Mouse (Mus musculus) gastrocnemius, postnatal 4 days (tissue): Measurements from ENCODE around the gene Mixl1. TPM values are rescaled to one million over a fixed set of nuclear protein-coding genes. Genes with fewer than 3 reads are reported as not detected.

Source experiments
- DNase-seq, 2 experiments: peaks; one replicate each; pipeline ENCODE4 v3.0.0; 2021 to 2022; ENCODE audit warnings: low spot score in 2 of 2, mixed read lengths in 2 of 2
- long read RNA-seq, 2 experiments: library from polyadenylated mRNA; stranded (forward); transcript quantifications; one replicate each; pipeline ENCODE4 v2.0.0; 2021
- total RNA-seq, 2 experiments: library from RNA; stranded (reverse); gene quantifications; 2 replicates each; pipeline ENCODE4 v1.2.3; 2021

Gene Mixl1
- not detected for total RNA-seq
- long read RNA-seq, experiment 1 = 0 reads
- long read RNA-seq, experiment 2 = 0 reads

DNA sequence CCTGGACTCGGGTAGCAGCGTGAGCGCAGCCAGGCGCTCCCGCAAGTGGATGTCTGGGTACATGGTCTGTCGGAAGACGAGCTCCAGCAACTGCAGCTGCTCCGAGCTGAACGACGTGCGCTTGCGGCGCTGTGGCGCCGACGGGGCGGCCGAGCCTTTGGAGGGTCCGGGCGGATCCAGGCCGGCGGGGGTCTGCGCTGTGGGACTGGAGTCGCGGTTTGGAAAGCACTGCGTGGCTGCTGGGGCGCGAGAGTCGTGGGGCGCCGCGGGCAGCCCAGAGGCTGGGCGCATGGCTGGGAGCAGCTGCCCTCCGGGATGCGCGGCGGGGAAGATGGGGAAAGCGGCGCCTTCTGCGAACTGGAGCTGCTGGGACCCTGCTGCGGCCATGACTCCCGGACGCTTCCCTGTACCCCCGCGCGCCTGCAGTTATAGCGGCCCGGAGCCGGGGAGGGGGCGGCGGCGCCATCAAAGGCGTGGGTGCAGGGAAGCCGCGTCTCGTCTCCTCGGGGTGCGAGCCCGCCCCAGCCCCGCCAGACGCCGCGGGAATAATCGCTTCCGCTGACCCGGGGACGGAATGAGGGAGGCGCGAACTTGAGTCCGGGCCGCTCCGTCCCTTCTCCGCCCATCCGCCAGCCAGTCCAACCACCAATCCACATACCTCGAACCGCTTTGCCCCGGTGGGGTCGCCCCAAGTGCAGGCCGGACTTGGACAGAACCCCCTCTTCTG is at the start of gene Mixl1:
TSS of gene Mixl1 (minus strand) at position 409 of the 727 bp plus-strand sequence.
- peak; percentile 19 to 29 for DNase-seq

DNA sequence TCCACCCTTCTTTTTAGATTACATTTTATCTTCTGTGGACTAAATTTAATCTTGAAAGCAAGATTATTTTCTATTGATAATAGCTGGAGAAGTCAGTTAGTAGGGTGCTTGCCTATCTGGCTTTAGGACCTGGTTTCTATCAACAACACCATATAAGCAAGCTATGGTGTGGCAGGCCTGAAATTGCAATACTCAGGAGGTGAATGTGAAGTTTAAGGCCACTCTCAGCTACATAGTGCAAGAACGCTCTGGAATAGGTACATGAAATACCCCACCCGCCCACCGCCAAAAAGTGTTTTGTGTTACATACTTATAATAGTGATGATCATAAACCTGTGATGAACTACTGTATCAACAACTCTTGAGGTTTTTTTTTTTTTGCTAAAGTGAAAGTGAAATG is 32.4 kb upstream of the Mixl1 start:
- DNase-seq = no peak

DNA sequence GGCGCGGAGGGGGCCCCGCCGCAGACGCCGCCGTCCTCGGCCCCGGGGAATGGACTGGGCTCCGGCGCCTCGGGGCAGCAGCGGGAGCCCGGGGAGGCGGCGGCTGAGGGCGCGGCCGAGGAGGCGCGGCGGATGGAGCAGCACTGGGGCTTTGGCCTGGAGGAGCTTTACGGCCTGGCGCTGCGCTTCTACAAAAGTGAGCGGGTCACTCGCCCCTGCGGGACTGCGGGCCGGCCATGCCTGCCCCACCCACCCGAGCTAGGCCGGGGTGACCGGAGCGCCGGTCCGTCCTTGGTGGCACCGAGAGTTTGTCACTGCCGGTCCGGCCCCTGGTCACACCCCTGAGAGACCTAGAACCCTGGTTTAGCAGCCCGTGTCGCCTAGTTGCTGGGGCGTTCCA is 29.3 kb upstream of the Mixl1 start:
- peak in 1 of 2 experiments; percentile 64 for DNase-seq

DNA sequence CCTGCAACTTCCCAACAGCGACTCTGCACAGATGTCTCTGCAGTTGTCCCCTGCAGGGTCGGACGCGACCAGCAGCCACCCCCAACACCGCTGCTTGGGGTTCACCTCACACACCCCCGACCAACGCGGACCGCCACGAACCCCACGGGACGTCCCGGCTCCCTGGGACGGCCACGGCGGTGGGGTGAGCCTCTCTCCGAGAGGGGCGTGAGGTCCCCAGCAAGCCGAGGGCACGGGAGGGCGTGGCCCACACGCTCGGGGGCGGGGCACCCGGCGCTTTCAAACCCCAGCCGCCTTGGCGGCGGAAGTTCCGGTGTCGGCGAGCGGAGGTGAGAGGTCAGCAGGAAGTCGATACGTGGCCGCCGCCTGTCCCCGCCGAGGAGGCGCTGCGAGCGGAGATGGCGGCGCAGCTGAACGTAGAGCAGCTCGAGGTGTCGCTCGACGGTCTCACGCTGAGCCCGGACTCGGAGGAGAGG is 28.9 kb upstream of the Mixl1 start, which contains the start of gene Acbd3:
TSS of gene Acbd3 (plus strand) at position 340 of the 476 bp plus-strand sequence.
- peak; percentile 85 to 92 for DNase-seq

DNA sequence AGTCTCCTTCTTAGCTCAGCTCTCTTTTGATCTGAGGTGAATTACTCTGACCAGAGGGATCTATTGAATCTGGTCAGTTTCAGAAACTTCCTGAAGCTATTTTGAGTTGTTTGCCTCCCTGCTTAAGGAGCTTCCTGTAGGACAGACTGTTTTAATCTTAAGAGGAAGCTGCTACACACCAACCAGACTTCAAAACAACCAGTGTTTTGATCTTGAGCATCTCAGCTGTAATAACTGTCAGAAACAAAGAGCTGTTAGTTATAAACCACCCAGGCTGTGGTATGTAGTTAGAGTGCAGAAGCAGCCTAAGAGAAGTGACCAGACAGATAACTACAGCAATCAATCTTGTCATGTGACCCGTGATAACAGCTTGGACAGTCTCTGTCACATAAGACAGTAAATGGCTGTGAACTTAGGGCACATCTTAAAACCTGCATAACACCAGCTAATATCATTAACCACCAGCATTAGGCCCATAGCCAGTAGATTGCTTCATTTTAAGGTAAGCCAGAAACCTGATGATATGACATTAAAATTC is 26.9 kb upstream of the Mixl1 start:
- no peak for DNase-seq

DNA sequence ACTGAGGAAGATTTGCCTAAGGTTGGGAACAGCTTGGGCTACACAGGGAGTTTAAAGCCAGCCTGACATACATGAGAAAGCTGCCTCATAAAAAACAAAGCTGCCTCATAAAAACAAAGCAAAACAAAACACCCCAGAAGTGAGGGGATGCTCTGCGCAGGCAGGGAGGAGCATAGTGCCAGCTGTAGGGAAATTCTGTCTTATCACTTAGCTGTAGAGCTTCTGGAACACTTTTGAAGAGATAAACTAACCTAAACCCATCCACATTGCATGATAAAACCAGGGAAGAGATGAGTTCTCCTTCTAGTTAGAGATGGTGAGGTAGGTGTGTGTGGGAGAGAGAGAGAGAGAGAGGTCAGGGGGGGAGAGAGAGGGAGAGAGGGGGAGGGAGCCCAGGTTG is 25.8 kb upstream of the Mixl1 start:
- no peak for DNase-seq

DNA sequence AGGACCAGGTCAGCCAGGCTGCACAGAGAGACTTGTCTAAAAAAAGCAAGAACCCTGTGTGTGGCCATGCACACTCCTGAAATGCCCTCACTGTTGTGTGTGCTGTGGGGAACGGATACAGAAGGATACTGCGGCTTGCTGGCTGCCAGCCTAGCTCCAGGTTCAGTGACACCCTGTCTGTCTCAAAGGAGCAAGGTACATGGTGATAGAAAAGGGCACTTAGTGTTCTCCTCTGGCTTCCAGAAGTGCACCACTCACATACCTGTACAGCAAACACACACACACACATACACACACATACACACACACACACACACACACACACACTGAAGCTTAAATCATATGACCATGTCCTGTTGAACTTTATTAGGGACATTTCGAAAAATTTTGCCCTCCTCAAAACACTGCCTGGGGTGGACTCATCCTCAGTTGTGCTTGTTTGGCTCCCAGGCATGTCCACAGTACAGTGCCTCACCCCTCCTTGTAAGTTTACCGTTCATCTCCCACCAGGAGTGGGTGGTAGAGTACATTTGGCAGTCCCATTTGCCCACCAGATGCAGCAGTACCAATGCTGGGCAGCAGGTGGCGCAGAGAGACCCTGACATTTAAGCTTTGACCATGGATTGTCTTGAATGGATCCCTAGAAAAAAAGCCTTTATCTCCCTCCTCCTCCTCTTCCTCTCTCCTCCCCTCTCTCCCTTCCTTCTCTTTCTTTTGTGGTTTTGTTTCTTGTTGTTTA is 23.3 kb upstream of the Mixl1 start:
- peak; percentile 74 to 79 for DNase-seq

DNA sequence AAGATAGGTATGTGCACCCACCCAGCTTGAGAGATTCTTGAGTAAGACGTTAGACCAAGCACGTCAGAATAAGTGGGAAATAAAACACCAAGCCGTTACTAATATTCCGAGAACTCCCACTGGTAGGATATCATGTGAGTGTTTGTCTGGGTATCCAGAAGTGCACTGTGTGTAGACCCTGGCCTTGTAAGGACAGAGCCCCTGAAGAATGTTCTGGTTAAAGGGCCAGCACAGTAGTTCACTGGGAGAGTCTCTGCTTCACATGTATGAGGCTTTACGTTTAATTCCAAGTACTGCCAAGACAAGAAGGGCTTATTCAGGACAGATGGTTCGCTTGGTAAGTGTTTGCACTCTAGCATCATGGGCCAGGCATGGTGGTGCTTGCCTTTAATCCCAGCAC is 22.6 kb upstream of the Mixl1 start:
- DNase-seq = no peak

DNA sequence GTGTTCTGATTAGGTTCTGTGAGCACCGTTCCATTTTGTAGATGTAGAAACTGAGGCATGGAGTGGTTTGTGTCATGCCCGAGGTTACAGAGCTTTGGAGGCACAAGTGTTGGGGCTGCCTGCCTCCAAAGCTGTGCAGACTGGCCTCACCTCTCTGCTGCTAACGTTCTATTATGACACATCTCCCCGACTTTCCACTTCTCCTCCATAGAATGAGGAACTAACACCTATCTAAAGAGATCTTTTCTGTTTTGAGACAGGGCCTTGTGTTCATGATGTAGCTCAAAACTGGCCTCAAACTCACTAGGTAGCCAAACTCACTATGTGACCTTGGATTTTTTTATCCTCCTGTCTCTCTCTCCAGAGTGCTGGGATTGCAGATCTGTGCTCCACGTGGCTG is 21.9 kb upstream of the Mixl1 start:
- no peak for DNase-seq

DNA sequence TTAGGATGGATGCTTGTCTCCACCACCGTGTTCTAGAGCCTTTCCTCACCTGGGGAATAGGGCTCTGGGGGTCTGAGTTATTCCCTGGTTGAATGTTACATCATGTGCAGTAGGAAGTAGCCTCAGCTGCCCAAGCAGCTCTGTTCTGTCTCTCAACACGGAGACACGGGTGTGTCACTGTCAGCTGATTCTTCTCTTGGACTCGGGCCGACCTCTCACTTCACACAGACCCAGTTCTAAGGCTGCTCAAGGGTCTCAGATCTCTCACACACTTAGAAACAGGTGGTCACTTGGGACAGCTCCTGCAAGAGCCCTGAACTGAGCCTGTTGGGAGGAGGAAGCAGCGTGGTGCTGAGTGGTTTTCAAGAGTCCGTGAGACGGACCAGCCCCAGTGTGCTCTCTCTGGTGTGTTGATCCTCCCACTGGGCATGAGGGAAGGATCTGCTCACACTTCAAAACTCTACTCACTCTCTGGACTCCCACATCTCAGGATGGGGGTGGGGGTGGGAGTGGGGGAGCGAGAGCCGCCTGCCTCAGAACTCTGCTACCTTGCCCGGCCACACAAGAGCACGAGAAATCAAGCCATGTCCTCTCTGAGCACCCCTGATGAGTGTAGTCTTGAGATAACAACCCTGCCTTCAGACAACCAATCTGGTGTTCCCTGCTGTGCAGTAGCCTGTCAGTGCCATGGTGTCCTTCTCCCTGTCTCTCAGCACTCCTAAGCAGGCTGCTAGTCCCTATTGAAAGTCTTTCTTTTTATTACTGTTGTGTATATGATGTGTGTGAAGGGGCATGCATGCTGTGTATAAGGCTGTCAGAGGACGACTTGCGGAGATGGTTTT is 12.3 kb upstream of the Mixl1 start:
- DNase-seq = no peak

DNA sequence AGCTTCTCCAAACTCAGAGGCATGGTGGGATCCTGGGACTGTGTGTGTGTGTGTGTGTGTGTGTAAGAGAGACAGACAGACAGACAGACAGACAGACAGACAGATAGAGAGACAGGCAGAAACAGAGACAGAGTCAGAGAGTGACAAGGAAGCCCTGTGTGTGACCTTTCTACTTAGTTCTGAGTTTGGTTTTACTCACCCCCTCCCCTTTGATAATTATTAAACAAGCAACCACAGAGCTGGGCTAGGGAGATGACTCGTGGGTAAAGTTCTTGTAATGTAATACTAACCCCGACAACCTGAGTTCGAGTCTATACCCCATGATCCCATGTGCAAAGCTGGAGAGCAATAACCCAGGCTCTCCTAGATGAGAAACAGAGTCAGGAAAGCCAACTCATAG is 11.0 kb upstream of the Mixl1 start:
- DNase-seq = no peak

DNA sequence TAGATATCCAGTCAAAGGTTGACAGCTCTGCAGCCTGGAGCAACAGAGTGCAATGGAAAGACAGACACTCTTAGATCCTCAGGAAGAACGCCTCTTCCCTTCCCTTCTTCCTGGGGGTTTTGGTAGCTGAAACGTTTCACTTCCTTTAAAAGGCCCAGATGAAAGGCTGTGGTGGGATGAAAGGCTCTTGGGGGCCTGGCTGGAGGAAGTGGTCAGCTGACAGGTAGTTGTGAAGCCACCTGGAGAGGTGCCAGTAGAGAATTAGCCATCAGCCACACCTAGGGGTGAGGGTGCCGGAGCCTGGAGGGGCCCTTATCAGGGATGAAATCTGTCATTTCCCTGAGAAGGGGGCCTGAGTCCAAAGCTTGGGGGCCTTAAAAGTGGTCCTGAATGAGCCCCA is 10.5 kb upstream of the Mixl1 start:
- no peak for DNase-seq

DNA sequence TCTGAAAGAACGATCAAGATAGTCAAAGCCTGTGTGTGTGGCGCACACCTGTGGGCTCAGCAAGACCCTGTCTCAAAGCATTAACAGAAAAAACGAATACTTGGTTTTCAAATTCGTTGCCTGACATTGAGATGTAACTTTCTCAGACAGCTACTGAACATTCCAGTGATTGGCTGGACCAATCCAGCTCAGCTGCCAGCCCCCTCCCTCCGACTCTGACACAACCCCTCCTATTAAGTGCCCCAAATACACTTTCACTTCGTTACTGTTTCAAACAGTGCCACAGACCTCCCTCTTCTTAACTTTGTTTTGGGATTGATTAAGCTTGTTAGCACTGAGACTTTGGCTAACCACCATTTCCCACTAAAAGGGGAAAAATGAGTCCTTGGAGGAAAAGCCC is 6.6 kb upstream of the Mixl1 start:
- DNase-seq = no peak

DNA sequence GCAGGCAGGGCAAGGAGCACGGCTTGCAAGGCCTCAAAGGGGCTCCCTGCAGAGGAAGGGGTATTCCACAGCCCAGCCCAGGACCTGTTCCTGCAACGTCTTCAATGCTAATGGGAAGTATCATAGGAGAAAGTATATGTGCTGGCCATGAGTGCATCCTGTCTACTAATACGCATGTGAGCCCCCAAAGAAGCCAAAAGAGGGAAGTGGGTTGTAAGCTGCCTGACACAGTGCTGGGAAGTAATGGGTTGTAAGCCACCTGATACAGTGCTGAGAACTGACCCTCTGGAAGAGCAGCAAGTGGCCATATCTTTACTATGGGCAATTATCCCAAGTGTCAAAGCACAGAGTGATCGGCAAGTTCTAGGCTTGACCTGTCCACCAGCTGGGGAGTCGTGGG is 1.2 kb upstream of the Mixl1 start:
- DNase-seq = no peak

DNA sequence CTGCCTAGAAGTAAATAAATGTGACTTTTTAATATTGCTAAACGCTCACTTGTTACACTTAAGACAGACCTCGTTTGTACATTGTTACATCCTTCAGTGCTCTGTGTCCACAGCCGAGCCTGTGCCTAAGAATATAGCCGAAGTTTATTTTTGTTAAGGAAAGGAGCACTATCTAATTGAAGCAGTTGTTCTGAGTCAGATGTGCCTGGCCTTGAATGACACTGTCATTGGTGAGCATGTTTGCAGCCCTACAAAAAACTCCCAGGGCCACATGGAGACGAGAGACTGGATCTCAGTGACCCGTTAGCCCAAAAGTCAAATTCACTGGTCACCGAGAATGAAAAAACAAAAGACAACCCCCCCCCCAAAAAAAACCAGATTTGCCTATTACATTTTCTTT is 5.5 kb downstream of the Mixl1 start:
- no peak for DNase-seq

Other genes starting within 250 kb of the Mixl1 start
- 1 to 10 TPM; 5.0 to 5.4 TPM for gene Stum, start 213.5 kb downstream of the Mixl1 start, total RNA-seq
- gene Parp1, start 128.1 kb downstream of the Mixl1 start, total RNA-seq = 10 to 100 TPM; 81.5 to 86.3 TPM
- 1 to 10 TPM; 7.8 to 8.6 TPM for gene Lin9, start 55.9 kb downstream of the Mixl1 start, total RNA-seq
- 10 to 100 TPM; 36.1 to 36.9 TPM for gene Acbd3, start 29.0 kb upstream of the Mixl1 start, total RNA-seq
- 100 to 1,000 TPM; 776 to 797 TPM for gene H3f3a, start 116.9 kb upstream of the Mixl1 start, total RNA-seq
- 10 to 100 TPM; 18.5 to 20.0 TPM for gene Sde2, start 154.1 kb upstream of the Mixl1 start, total RNA-seq
- not detected for gene Lefty2, start 196.1 kb upstream of the Mixl1 start, total RNA-seq
- 10 to 100 TPM; 24.1 to 27.0 TPM for gene Pycr2, start 207.3 kb upstream of the Mixl1 start, total RNA-seq
- 1 to 10 TPM in 1 of 2 experiments, under 1 TPM in 1; 0.96 to 1.5 TPM for gene Lefty1, start 238.0 kb upstream of the Mixl1 start, total RNA-seq
- gene Tmem63a, start 245.3 kb upstream of the Mixl1 start, total RNA-seq = 10 to 100 TPM; 15.3 to 17.3 TPM